Mouse (Mus musculus): ENCODE measurements around the gene Hap1. TPM values are rescaled to one million over a fixed set of nuclear protein-coding genes. Genes with fewer than 3 reads are reported as not detected.
"Not testable (repeated sequence)": the region's sequence is repeated elsewhere in the genome, so short reads cannot be mapped to it uniquely, and the experiment has no call there.

Gene Hap1
- polyA plus RNA-seq, 1 experiment from 2014 or later = 13.5 TPM

DNA sequence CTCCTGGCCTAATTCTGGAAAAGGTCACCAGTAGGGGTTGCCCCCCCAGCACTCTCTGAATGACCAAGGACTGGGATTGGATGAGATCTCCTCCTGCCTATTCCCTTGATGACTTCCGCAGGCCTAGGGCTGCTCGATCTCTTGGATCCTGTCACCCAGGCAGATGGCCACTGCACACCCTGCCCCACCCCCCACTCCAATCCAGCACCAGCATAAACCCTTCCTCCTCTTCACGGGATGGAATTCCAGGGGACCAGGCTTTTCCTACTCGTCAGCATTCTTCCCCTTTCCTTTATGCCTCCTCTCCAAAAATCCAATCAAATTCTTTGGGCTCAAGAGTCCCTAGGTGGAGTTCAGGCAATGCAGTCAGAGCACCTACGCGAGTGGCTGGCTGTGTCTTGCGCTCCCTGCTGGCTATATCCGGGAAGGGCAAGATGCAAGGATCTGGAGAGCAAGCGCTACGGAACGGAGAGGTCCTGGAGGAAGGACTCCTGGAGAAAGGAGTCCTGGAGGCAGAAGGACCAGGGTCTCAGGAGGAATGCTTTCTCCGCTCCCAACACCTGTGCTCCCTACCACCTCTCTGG is 7.1 kb upstream of the Hap1 start:
- Histone ChIP-seq H3K4me2 (ENCODE audit: low read depth, low read length) (no peak overlapping the region), H3K9ac (ENCODE audit: low read depth, low read length) (no peak overlapping the region), H3K36me3 (ENCODE audit: control insufficient read depth, insufficient read depth, low read length) (no peaks in the 10 kb centered on the region), H3K4me1 (ENCODE audit: control insufficient read depth, insufficient read depth, low read length) (no peaks in the 10 kb centered on the region), H3K27me3 (replicated peaks; ENCODE audit: control insufficient read depth, insufficient read depth, low read length) (no peaks in the 10 kb centered on the region; the same call in 1 of the 2 replicates), H3K9me3 (ENCODE audit: control insufficient read depth, low read length) (no peaks in the 10 kb centered on the region), H3K4me3 (ENCODE audit: low read length) (no peak overlapping the region), H3K27ac (ENCODE audit: low read length) (no peak overlapping the region)
- 19% methylated on average over 12 of the region's 12 CpGs for WGBS
- peak; percentile 47 for ATAC-seq

DNA sequence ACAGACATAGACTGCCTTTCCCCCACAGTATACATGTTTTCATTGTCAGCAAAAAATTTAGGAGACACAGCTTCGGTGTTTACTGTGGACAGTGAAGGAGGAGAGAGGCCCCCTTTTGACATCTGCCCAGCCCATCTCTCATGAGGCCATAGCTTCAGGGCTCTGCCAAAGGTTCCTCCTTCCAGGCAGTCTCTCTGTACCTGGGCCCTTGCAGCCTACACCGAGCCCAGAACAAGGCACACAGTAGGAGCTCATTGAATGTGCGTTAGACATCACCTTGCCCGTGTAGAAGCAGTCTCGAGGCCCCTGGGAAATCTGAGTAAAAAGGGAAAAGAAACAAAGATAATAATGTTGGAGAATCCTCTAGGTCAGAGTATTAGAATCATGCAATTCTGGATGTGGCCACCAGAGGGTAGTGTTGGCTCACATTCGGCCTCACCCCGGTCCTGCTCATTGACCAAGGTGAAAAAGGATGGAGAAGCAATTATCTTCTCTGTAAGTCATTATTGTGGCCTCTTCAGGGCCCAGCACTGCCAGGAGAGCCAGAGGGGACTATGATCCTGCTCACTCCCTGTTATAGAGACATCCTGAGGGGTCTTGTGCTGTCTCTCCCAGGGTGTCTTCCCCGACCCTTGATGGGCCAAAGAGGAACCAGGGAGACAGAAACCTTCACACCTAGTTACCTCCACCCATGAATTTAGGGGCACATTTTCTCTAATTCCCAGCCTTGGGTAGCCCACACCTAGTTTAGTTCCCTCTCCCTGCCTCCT is 6.5 kb upstream of the Hap1 start:
- no peaks in the 10 kb centered on the region; the same call in 1 of the 2 replicates for H3K27me3 ChIP-seq (replicated peaks; ENCODE audit: control insufficient read depth, insufficient read depth, low read length)
- no peak overlapping the region for H3K4me2 ChIP-seq (ENCODE audit: low read depth, low read length)
- H3K36me3 ChIP-seq (ENCODE audit: control insufficient read depth, insufficient read depth, low read length) = no peaks in the 10 kb centered on the region
- H3K4me3 ChIP-seq (ENCODE audit: low read length) = no peak overlapping the region
- no peaks in the 10 kb centered on the region for H3K4me1 ChIP-seq (ENCODE audit: control insufficient read depth, insufficient read depth, low read length)
- ATAC-seq = peak; percentile 46; the same call in 1 of the 2 replicates
- H3K27ac ChIP-seq (ENCODE audit: low read length) = no peak overlapping the region
- no peaks in the 10 kb centered on the region for H3K9me3 ChIP-seq (ENCODE audit: control insufficient read depth, low read length)
- H3K9ac ChIP-seq (ENCODE audit: low read depth, low read length) = no peak overlapping the region
- 13% methylated on average over 8 of the region's 8 CpGs for WGBS

DNA sequence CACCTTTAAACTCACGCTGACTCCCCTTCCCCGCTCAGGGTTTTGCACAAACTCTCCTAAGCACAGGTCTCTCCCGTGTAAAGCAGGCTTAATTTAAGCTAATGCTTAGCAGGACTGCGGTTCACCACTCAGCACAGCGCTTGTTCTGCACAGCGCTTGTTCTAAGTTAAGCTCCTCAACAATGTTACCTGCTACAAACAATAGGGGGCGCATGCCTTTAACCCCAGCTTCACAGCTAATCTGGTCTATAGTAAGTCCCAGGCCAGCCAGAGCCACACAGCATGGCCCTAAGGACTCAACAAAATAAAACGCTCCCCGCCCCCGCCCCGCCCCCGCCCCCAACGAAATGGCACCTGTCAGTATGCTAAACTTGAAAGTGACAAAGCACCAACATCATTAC is 5.1 kb upstream of the Hap1 start:
- H3K27me3 ChIP-seq (replicated peaks; ENCODE audit: control insufficient read depth, insufficient read depth, low read length); H3K27ac ChIP-seq (ENCODE audit: low read length); H3K4me3 ChIP-seq (ENCODE audit: low read length); H3K4me2 ChIP-seq (ENCODE audit: low read depth, low read length); H3K9me3 ChIP-seq (ENCODE audit: control insufficient read depth, low read length); H3K4me1 ChIP-seq (ENCODE audit: control insufficient read depth, insufficient read depth, low read length); H3K9ac ChIP-seq (ENCODE audit: low read depth, low read length); ATAC-seq; H3K36me3 ChIP-seq (ENCODE audit: control insufficient read depth, insufficient read depth, low read length): not testable (repeated sequence)
- no CpG with 5 or more reads among the region's 13 CpGs for WGBS

DNA sequence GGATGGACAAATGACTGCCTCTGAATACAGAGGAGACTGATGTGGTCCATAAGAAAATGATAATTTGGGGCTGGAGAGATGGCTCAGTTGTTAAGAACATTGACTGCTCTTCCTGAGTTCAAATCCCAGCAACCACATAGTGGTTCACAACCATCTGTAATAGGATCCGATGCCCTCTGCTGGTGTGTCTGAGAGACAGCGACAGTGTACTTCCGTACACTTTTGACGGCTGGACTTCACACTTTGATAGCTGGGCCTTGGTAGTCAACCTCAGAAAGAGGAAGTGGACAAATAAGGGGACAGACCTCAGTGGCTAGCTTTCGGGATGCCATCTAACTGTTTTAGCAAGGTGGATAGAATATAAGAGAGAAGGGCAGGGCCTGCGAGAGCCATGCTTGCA is 4.2 kb upstream of the Hap1 start:
- WGBS = 83% methylated on average over 6 of the region's 6 CpGs
- Histone ChIP-seq H3K9ac (ENCODE audit: low read depth, low read length) (no peak overlapping the region), H3K9me3 (ENCODE audit: control insufficient read depth, low read length) (no peaks in the 10 kb centered on the region), H3K36me3 (ENCODE audit: control insufficient read depth, insufficient read depth, low read length) (no peaks in the 10 kb centered on the region), H3K4me2 (ENCODE audit: low read depth, low read length) (no peak overlapping the region), H3K4me1 (ENCODE audit: control insufficient read depth, insufficient read depth, low read length) (peaks cover 4% of the 10 kb centered on the region; the same call in 1 of the 2 replicates), H3K27ac (ENCODE audit: low read length) (no peak overlapping the region), H3K4me3 (ENCODE audit: low read length) (no peak overlapping the region), H3K27me3 (replicated peaks; ENCODE audit: control insufficient read depth, insufficient read depth, low read length) (peaks cover 12% of the 10 kb centered on the region)
- no peak for ATAC-seq

DNA sequence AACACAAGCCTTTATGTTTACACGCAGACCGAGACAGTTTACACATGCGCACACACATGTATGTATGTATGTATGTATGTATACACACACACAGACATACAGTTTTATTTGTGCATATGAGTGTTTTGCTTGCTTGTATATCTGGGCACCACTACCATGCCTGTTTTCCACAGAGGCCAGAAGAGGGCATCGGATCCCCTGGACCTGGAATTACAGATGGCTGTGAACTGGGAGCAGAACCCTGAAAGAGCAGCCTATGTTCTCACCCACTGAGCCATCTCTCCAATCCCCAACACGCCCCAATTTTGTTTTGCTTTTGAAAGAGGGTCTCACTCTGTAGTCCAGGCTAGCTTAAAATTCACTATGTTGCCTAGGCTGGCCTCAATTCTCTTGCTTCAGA is 1.5 kb upstream of the Hap1 start:
- Histone ChIP-seq H3K36me3 (ENCODE audit: control insufficient read depth, insufficient read depth, low read length) (no peaks in the 10 kb centered on the region), H3K4me1 (ENCODE audit: control insufficient read depth, insufficient read depth, low read length) (peaks cover 8% of the 10 kb centered on the region; the same call in 1 of the 2 replicates), H3K9ac (ENCODE audit: low read depth, low read length) (no peak overlapping the region), H3K27ac (ENCODE audit: low read length) (no peak overlapping the region), H3K27me3 (replicated peaks; ENCODE audit: control insufficient read depth, insufficient read depth, low read length) (peaks cover 28% of the 10 kb centered on the region), H3K9me3 (ENCODE audit: control insufficient read depth, low read length) (no peaks in the 10 kb centered on the region), H3K4me3 (ENCODE audit: low read length) (no peak overlapping the region), H3K4me2 (ENCODE audit: low read depth, low read length) (no peak overlapping the region)
- no peak for ATAC-seq
- 51% methylated on average over 5 of the region's 5 CpGs for WGBS

DNA sequence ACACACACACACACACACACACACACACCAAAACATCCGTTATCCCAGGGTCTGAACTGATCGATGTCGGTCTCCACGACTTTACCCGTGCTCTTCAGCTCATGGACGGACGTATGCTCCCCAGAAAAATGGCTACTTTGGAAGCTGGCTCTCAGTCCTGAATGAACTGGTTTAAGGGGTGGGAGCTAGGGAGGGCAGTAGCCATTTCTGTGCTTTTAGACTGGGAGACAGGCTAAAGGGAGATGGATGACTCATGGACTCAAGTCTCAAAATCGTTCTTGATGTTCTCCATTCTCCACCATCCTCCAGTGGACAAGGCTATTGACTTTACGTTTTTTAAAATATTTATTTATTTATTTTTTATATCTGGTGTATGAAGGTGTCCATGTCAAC is 887 bp upstream of the Hap1 start:
- Histone ChIP-seq H3K4me1 (ENCODE audit: control insufficient read depth, insufficient read depth, low read length) (peaks cover 8% of the 10 kb centered on the region; the same call in 1 of the 2 replicates), H3K27me3 (replicated peaks; ENCODE audit: control insufficient read depth, insufficient read depth, low read length) (peaks cover 28% of the 10 kb centered on the region), H3K36me3 (ENCODE audit: control insufficient read depth, insufficient read depth, low read length) (no peaks in the 10 kb centered on the region)

DNA sequence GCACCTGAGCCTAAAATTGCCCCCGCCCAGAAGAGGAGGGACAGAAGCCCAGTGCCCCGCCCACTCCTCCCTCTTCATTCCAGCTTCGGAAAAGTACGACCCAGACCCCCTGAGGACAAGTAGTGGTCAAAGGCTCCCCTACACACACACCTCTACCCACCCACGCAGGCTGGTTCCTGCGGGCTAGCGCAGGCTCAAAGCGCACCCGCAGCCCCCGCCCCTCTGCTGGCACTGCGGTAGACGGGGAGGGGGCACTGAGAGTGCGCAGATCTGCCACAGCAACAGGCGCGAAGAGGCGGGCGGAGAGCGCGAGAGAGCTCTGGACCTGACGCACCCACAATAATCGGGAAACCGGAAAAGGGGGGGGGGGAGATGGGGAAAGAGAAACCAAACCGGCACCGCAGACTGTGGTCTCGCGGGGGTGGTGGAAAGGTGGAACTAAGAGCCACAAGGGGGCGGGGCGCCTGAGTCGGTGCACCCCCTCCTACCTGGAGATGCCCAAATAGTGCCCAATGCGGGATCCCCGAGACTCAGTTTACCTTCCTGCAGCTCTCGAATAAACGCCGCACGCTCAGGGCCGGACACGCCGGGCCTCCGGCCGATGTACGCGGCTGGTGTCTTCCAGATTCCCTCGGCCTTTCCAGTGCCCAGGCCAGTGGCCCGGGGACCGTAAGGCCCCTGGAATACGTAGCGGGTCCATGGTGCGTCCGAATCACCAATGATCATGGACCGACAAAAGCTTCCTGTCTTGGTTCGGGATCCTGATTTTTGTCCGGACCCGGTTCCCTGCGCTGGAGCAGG is 577 bp downstream of the Hap1 start:
- Histone ChIP-seq H3K9ac (ENCODE audit: low read depth, low read length) (peak overlapping the region; percentile 65), H3K4me1 (ENCODE audit: control insufficient read depth, insufficient read depth, low read length) (peaks cover 8% of the 10 kb centered on the region; the same call in 1 of the 2 replicates), H3K27me3 (replicated peaks; ENCODE audit: control insufficient read depth, insufficient read depth, low read length) (peaks cover 28% of the 10 kb centered on the region), H3K9me3 (ENCODE audit: control insufficient read depth, low read length) (no peaks in the 10 kb centered on the region), H3K36me3 (ENCODE audit: control insufficient read depth, insufficient read depth, low read length) (no peaks in the 10 kb centered on the region), H3K4me2 (ENCODE audit: low read depth, low read length) (peak overlapping the region; percentile 100), H3K27ac (ENCODE audit: low read length) (no peak overlapping the region), H3K4me3 (ENCODE audit: low read length) (peak overlapping the region; percentile 74)
- WGBS = under 1% methylated on average over 54 of the region's 54 CpGs
- peak; percentile 31 for ATAC-seq

More for the DNA sequence above, 887 bp upstream of the Hap1 start:
- no peak for ATAC-seq
- WGBS = 21% methylated on average over 9 of the region's 9 CpGs
- 0 out of 2 replicates have a peak overlapping the region, but pooled peaks have one; percentile 65 for H3K9ac ChIP-seq (ENCODE audit: low read depth, low read length)
- peak overlapping the region; percentile 74 for H3K4me3 ChIP-seq (ENCODE audit: low read length)
- peak overlapping the region; percentile 100 for H3K4me2 ChIP-seq (ENCODE audit: low read depth, low read length)
- no peaks in the 10 kb centered on the region for H3K9me3 ChIP-seq (ENCODE audit: control insufficient read depth, low read length)
- no peak overlapping the region for H3K27ac ChIP-seq (ENCODE audit: low read length)

DNA sequence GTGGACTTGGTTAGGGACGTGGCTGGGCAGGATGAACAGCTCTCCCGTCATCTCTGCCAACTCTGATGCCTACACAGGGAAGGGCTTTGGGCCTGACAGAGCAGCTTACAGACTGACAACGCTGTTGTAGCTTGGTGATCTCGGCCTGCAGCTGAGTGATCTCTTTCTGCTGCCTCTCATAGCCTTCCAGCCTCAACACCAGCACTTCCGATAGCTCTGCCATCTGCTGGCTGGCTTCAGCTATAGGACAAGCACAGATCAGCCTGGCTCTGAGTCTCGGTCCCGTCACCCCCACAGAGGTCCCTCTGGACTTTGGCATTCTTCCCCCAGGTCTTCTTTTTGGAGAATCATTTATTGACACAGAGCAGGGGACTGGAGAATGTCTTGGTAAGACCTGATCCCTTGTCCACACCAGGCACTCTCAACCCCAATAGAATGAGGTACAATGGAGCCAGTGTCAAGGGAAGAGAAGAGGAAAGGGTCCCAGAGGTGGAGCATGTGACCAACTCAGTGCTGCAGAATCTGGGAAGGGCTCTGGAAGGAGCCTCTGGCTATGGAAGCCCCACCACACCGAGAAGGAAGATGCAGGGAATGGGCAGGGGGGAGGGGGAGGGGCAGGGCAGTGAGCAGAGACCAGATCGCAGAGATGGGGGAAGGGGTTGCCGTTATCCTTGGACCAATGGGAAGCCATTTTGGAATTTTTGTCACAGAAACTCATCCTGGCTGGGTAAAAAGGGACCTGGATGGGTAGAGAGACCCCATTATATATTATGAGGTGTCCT is 3.7 kb downstream of the Hap1 start:
- H3K4me1 ChIP-seq (ENCODE audit: control insufficient read depth, insufficient read depth, low read length) = peaks cover 11% of the 10 kb centered on the region
- no peaks in the 10 kb centered on the region for H3K36me3 ChIP-seq (ENCODE audit: control insufficient read depth, insufficient read depth, low read length)
- H3K27ac ChIP-seq (ENCODE audit: low read length) = no peak overlapping the region
- WGBS = 29% methylated on average over 10 of the region's 10 CpGs
- no peaks in the 10 kb centered on the region for H3K9me3 ChIP-seq (ENCODE audit: control insufficient read depth, low read length)
- H3K4me2 ChIP-seq (ENCODE audit: low read depth, low read length) = no peak overlapping the region
- no peak overlapping the region for H3K4me3 ChIP-seq (ENCODE audit: low read length)
- H3K27me3 ChIP-seq (replicated peaks; ENCODE audit: control insufficient read depth, insufficient read depth, low read length) = peaks cover 28% of the 10 kb centered on the region
- ATAC-seq = no peak
- H3K9ac ChIP-seq (ENCODE audit: low read depth, low read length) = no peak overlapping the region
